ENCODE assay signal across 8 mouse cellular contexts in the genomic region with DNA sequence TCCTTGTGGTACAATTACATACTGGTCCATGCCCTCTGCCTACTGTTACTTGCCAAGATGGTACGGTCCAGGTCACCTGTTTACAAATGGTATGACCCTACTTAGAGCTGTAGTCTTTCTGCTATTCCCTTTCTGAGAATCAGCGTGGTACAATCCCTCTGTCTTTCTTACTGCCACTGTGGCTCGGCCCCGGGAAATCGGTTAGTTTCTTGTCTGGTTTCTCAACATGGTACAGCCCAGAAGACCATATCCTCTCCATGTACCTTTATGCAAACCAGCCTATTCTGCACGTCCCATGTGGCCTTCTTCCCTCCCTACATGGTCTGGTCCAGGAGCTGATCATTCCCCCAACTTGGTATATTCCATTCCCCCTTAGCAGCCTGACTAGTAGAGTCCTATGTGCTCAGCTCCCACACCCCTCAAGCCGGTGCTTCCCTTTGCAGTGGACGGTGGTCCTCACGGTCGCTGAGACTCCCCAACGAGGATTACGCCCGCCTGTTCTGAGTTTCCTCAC. TPM values are rescaled to one million over a fixed set of nuclear protein-coding genes. Genes with fewer than 3 reads are reported as not detected.
DNase-seq lines count a peak whose midpoint lies in the region; ATAC-seq and TF ChIP-seq lines count a peak whose summit lies in the region.

No protein-coding gene starts in this region.

- peak overlapping the region; percentile 54 for H3K4me3 ChIP-seq in embryonic facial prominence, embryonic 15.5 days (replicated peaks)
- peak overlapping the region; percentile 58 to 74 for H3K4me3 ChIP-seq in heart, embryonic 14.5 days (ENCODE audit: control insufficient read depth in 1 of 2, insufficient read depth in 1 of 2, low read depth in 1 of 2, low read length in 2 of 2)
- H3K4me3 ChIP-seq in kidney, postnatal 0 days (replicated peaks; ENCODE audit: low read depth, low read length), result peak overlapping the region; percentile 21
- H3K4me3 ChIP-seq in liver, embryonic 12.5 days, result peak overlapping the region; percentile 71
- H3K4me3 ChIP-seq in neural tube, embryonic 12.5 days, result peak overlapping the region; percentile 32

- H3K36me3 ChIP-seq in embryonic facial prominence, embryonic 15.5 days, result no peaks in the 10 kb centered on the region
- no peaks in the 10 kb centered on the region for H3K36me3 ChIP-seq in heart, embryonic 14.5 days (ENCODE audit: control insufficient read depth, insufficient read depth, low read length)
- H3K36me3 ChIP-seq in kidney, postnatal 0 days (ENCODE audit: insufficient read depth, low read length), result no peaks in the 10 kb centered on the region
- peaks cover under 1% of the 10 kb centered on the region; the same call in 1 of the 2 replicates for H3K36me3 ChIP-seq in liver, embryonic 12.5 days
- H3K36me3 ChIP-seq in neural tube, embryonic 12.5 days, result no peaks in the 10 kb centered on the region

- H3K9ac ChIP-seq in embryonic facial prominence, embryonic 15.5 days, result peak overlapping the region; percentile 12; the same call in 1 of the 2 replicates
- H3K9ac ChIP-seq in heart, embryonic 14.5 days (ENCODE audit: low read length), result peak overlapping the region; percentile 67
- peak overlapping the region; percentile 53; the same call in 1 of the 2 replicates for H3K9ac ChIP-seq in kidney, postnatal 0 days (ENCODE audit: low read depth, low read length)
- peak overlapping the region; percentile 62 for H3K9ac ChIP-seq in liver, embryonic 12.5 days
- peak overlapping the region; percentile 35 for H3K9ac ChIP-seq in neural tube, embryonic 12.5 days

- no peaks in the 10 kb centered on the region for H3K9me3 ChIP-seq in embryonic facial prominence, embryonic 15.5 days (replicated peaks)
- no peaks in the 10 kb centered on the region for H3K9me3 ChIP-seq in heart, embryonic 14.5 days (ENCODE audit: control insufficient read depth, low read length)
- no peaks in the 10 kb centered on the region for H3K9me3 ChIP-seq in kidney, postnatal 0 days (replicated peaks; ENCODE audit: low read length)
- H3K9me3 ChIP-seq in liver, embryonic 12.5 days (replicated peaks), result no peaks in the 10 kb centered on the region
- no peaks in the 10 kb centered on the region for H3K9me3 ChIP-seq in neural tube, embryonic 12.5 days

- H3K4me1 ChIP-seq in embryonic facial prominence, embryonic 15.5 days, result peaks cover 74% of the 10 kb centered on the region
- peaks cover 28 to 54% of the 10 kb centered on the region in 2 experiments for H3K4me1 ChIP-seq in heart, embryonic 14.5 days (ENCODE audit: control insufficient read depth in 2 of 2, insufficient read depth in 2 of 2, low read length in 2 of 2)
- peaks cover 25% of the 10 kb centered on the region for H3K4me1 ChIP-seq in kidney, postnatal 0 days (replicated peaks; ENCODE audit: insufficient read depth, low read length)
- H3K4me1 ChIP-seq in liver, embryonic 12.5 days, result peaks cover 67% of the 10 kb centered on the region
- H3K4me1 ChIP-seq in neural tube, embryonic 12.5 days, result peaks cover 78% of the 10 kb centered on the region

- TF ChIP-seq CTCF in kidney, postnatal 0 days (IDR thresholded peaks at IDR 0.05; ENCODE audit: low read depth), result no peak

- under 1% methylated on average over 13 of the region's 13 CpGs for WGBS in embryonic facial prominence, embryonic 15.5 days
- 1% methylated on average over 13 of the region's 13 CpGs for WGBS in heart, embryonic 14.5 days
- WGBS in kidney, postnatal 0 days, result under 1% methylated on average over 13 of the region's 13 CpGs
- WGBS in liver, embryonic 12.5 days (ENCODE audit: insufficient replicate concordance), result 2% methylated on average over 13 of the region's 13 CpGs
- WGBS in neural tube, embryonic 12.5 days, result under 1% methylated on average over 13 of the region's 13 CpGs

- peak; percentile 85 for DNase-seq in CD4-positive, CD25-positive, alpha-beta regulatory T cell, adult 2 months (ENCODE audit: low read depth, low spot score)
- DNase-seq in adrenal gland, postnatal 25 days, result peak; percentile 44
- DNase-seq in kidney, postnatal 0 days (ENCODE audit: low spot score), result peak; percentile 94
- peak; percentile 52 to 57 for DNase-seq in thymus, postnatal 10 days (ENCODE audit: low spot score in 2 of 2)

- peak overlapping the region; percentile 91 for H3K27ac ChIP-seq in embryonic facial prominence, embryonic 15.5 days (replicated peaks)
- H3K27ac ChIP-seq in heart, embryonic 14.5 days (replicated peaks in 1 of 2; ENCODE audit: control insufficient read depth in 1 of 2, insufficient read depth in 1 of 2, low read depth in 2 of 2, low read length in 2 of 2), result peak overlapping the region; percentile 89 to 90
- peak overlapping the region; percentile 85 for H3K27ac ChIP-seq in kidney, postnatal 0 days
- peak overlapping the region; percentile 72 for H3K27ac ChIP-seq in liver, embryonic 12.5 days
- peak overlapping the region; percentile 28 for H3K27ac ChIP-seq in neural tube, embryonic 12.5 days

- peak; percentile 25; the same call in 1 of the 2 replicates for ATAC-seq in embryonic facial prominence, embryonic 15.5 days (ENCODE audit: insufficient number of reproducible peaks, low FRiP score, low TSS enrichment, low read depth)
- ATAC-seq in heart, embryonic 14.5 days (ENCODE audit: insufficient number of reproducible peaks, insufficient read depth, low FRiP score, low read depth), result peak; percentile 27; the same call in 1 of the 2 replicates
- peak; percentile 40 for ATAC-seq in kidney, postnatal 0 days (replicated peaks; ENCODE audit: low FRiP score, low read depth)
- ATAC-seq in liver, embryonic 12.5 days, result peak; percentile 49
- peak; percentile 52 for ATAC-seq in neural tube, embryonic 12.5 days (ENCODE audit: low FRiP score, low read depth)

- H3K4me2 ChIP-seq in embryonic facial prominence, embryonic 15.5 days (replicated peaks), result peak overlapping the region; percentile 87
- H3K4me2 ChIP-seq in heart, embryonic 14.5 days (ENCODE audit: low read length), result peak overlapping the region; percentile 96
- peak overlapping the region; percentile 93 for H3K4me2 ChIP-seq in kidney, postnatal 0 days (ENCODE audit: low read length)
- H3K4me2 ChIP-seq in liver, embryonic 12.5 days, result peak overlapping the region; percentile 100
- H3K4me2 ChIP-seq in neural tube, embryonic 12.5 days (replicated peaks), result peak overlapping the region; percentile 91

- H3K27me3 ChIP-seq in embryonic facial prominence, embryonic 15.5 days, result peaks cover 16% of the 10 kb centered on the region
- peaks cover 14% of the 10 kb centered on the region for H3K27me3 ChIP-seq in heart, embryonic 14.5 days (ENCODE audit: control insufficient read depth, insufficient read depth, low read length)
- H3K27me3 ChIP-seq in kidney, postnatal 0 days (ENCODE audit: insufficient read depth, low read length), result peaks cover 11% of the 10 kb centered on the region; the same call in 1 of the 2 replicates
- peaks cover 45% of the 10 kb centered on the region for H3K27me3 ChIP-seq in liver, embryonic 12.5 days (replicated peaks)
- H3K27me3 ChIP-seq in neural tube, embryonic 12.5 days (replicated peaks), result peaks cover 16% of the 10 kb centered on the region

RNA-seq across cellular contexts. Expression of gene Dbp, which starts 0.8 kb away (rescaled TPM):
- 282 and 444 TPM in 2 replicates for total RNA-seq in adrenal gland, postnatal 25 days (2021)
- 6.8 and 7.0 TPM in 2 replicates for polyA plus RNA-seq in embryonic facial prominence, embryonic 15.5 days (2015; fragmentation: Nextera tagmentation; extraction: Ambion mirVana)
- polyA plus RNA-seq in heart, embryonic 14.5 days (2014; fragmentation: Nextera tagmentation; extraction: Ambion mirVana), result 4.5 and 7.3 TPM in 2 replicates
- 8.4 and 8.6 TPM in 2 replicates for polyA plus RNA-seq in kidney, postnatal 0 days (2015; fragmentation: Nextera tagmentation; extraction: Ambion mirVana)
- polyA plus RNA-seq in liver, embryonic 12.5 days (2016; fragmentation: Nextera tagmentation; extraction: Ambion mirVana), result 1.1 and 1.8 TPM in 2 replicates
- polyA plus RNA-seq in neural tube, embryonic 12.5 days (2016; fragmentation: Nextera tagmentation; extraction: Ambion mirVana), result 4.1 TPM in 2 replicates

RNA-seq across cellular contexts. Expression of gene Car11, which starts 4.5 kb away (rescaled TPM):
- total RNA-seq in adrenal gland, postnatal 25 days (2021), result 15.7 and 15.8 TPM in 2 replicates
- polyA plus RNA-seq in embryonic facial prominence, embryonic 15.5 days (2015; fragmentation: Nextera tagmentation; extraction: Ambion mirVana), result 17.2 and 17.7 TPM in 2 replicates
- 6.8 and 8.0 TPM in 2 replicates for polyA plus RNA-seq in heart, embryonic 14.5 days (2014; fragmentation: Nextera tagmentation; extraction: Ambion mirVana)
- 7.5 and 8.9 TPM in 2 replicates for polyA plus RNA-seq in kidney, postnatal 0 days (2015; fragmentation: Nextera tagmentation; extraction: Ambion mirVana)
- polyA plus RNA-seq in liver, embryonic 12.5 days (2016; fragmentation: Nextera tagmentation; extraction: Ambion mirVana), result 0.93 and 1.0 TPM in 2 replicates
- 35.5 and 36.6 TPM in 2 replicates for polyA plus RNA-seq in neural tube, embryonic 12.5 days (2016; fragmentation: Nextera tagmentation; extraction: Ambion mirVana)

RNA-seq across cellular contexts. Expression of gene Sec1, which starts 9.9 kb away (rescaled TPM):
- total RNA-seq in adrenal gland, postnatal 25 days (2021), result 0.39 TPM in 1 of 2 replicates, not detected in the other
- polyA plus RNA-seq in embryonic facial prominence, embryonic 15.5 days (2015; fragmentation: Nextera tagmentation; extraction: Ambion mirVana), result 9.6 and 11.1 TPM in 2 replicates
- 0.28 and 0.41 TPM in 2 replicates for polyA plus RNA-seq in heart, embryonic 14.5 days (2014; fragmentation: Nextera tagmentation; extraction: Ambion mirVana)
- 0.13 and 0.32 TPM in 2 replicates for polyA plus RNA-seq in kidney, postnatal 0 days (2015; fragmentation: Nextera tagmentation; extraction: Ambion mirVana)
- polyA plus RNA-seq in liver, embryonic 12.5 days (2016; fragmentation: Nextera tagmentation; extraction: Ambion mirVana), result 0.11 and 0.18 TPM in 2 replicates
- 1.0 and 1.2 TPM in 2 replicates for polyA plus RNA-seq in neural tube, embryonic 12.5 days (2016; fragmentation: Nextera tagmentation; extraction: Ambion mirVana)

RNA-seq across cellular contexts. Expression of gene Rpl18, which starts 11.2 kb away (rescaled TPM):
- 964 and 1,249 TPM in 2 replicates for total RNA-seq in adrenal gland, postnatal 25 days (2021)
- 1,062 and 1,100 TPM in 2 replicates for polyA plus RNA-seq in embryonic facial prominence, embryonic 15.5 days (2015; fragmentation: Nextera tagmentation; extraction: Ambion mirVana)
- polyA plus RNA-seq in heart, embryonic 14.5 days (2014; fragmentation: Nextera tagmentation; extraction: Ambion mirVana), result 666 and 743 TPM in 2 replicates
- polyA plus RNA-seq in kidney, postnatal 0 days (2015; fragmentation: Nextera tagmentation; extraction: Ambion mirVana), result 1,049 and 1,142 TPM in 2 replicates
- polyA plus RNA-seq in liver, embryonic 12.5 days (2016; fragmentation: Nextera tagmentation; extraction: Ambion mirVana), result 892 and 939 TPM in 2 replicates
- polyA plus RNA-seq in neural tube, embryonic 12.5 days (2016; fragmentation: Nextera tagmentation; extraction: Ambion mirVana), result 665 and 700 TPM in 2 replicates

RNA-seq across cellular contexts. Expression of gene Sphk2, which starts 13.7 kb away (rescaled TPM):
- total RNA-seq in adrenal gland, postnatal 25 days (2021), result 38.2 and 42.0 TPM in 2 replicates
- 38.4 and 43.4 TPM in 2 replicates for polyA plus RNA-seq in embryonic facial prominence, embryonic 15.5 days (2015; fragmentation: Nextera tagmentation; extraction: Ambion mirVana)
- polyA plus RNA-seq in heart, embryonic 14.5 days (2014; fragmentation: Nextera tagmentation; extraction: Ambion mirVana), result 11.9 and 12.5 TPM in 2 replicates
- 20.8 and 22.3 TPM in 2 replicates for polyA plus RNA-seq in kidney, postnatal 0 days (2015; fragmentation: Nextera tagmentation; extraction: Ambion mirVana)
- 14.8 and 16.1 TPM in 2 replicates for polyA plus RNA-seq in liver, embryonic 12.5 days (2016; fragmentation: Nextera tagmentation; extraction: Ambion mirVana)
- 28.0 and 29.0 TPM in 2 replicates for polyA plus RNA-seq in neural tube, embryonic 12.5 days (2016; fragmentation: Nextera tagmentation; extraction: Ambion mirVana)

Comparison
In these comparisons a context has a peak if more than half of its experiments do, and no peak if none do; other contexts are left out.
1. Peak in every context shown above with its lines: DNase-seq, ATAC-seq, H3K4me3 ChIP-seq and H3K27ac ChIP-seq.
2. DNase-seq: peak in every context shown above with its lines; median percentile 94 in kidney, postnatal 0 days; 85 in CD4-positive, CD25-positive, alpha-beta regulatory T cell, adult 2 months; 54 in thymus, postnatal 10 days; 44 in adrenal gland, postnatal 25 days.
3. H3K27ac ChIP-seq: peak in every context shown above with its lines; median percentile 91 in embryonic facial prominence, embryonic 15.5 days; 90 in heart, embryonic 14.5 days; 85 in kidney, postnatal 0 days; 72 in liver, embryonic 12.5 days; 28 in neural tube, embryonic 12.5 days.
4. H3K4me3 ChIP-seq: peak in every context shown above with its lines; median percentile 71 in liver, embryonic 12.5 days; 66 in heart, embryonic 14.5 days; 54 in embryonic facial prominence, embryonic 15.5 days; 32 in neural tube, embryonic 12.5 days; 21 in kidney, postnatal 0 days.
5. H3K9ac ChIP-seq: peak in every context shown above with its lines; median percentile 67 in heart, embryonic 14.5 days; 62 in liver, embryonic 12.5 days; 53 in kidney, postnatal 0 days; 35 in neural tube, embryonic 12.5 days; 12 in embryonic facial prominence, embryonic 15.5 days.